Mouse (Mus musculus): ENCODE measurements around the gene Gstp3.

DNA sequence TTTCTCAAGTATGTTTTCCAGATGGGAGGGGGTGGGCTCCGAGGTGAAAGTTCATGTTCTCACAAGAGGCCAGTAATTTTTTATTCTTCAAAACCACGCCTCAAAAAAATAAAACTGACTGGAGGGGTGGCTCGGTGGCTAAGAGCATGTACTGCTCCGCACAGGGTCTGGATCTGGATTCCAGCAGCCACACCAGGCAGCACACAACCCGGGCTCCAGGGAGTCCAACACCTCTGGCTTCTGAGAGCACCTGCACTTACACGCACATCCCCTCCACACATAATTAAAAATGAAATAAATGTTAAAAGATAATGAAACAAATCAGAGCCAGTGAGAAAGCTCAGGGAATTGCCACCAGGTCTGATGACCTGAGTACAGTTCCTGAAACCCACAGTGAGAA is 6.9 kb upstream of the Gstp3 start:
- TF ChIP-seq GATA1 (IDR thresholded peaks at IDR 0.05; ENCODE audit: borderline replicate concordance, low read length) (no peak), FLI1 (IDR thresholded peaks at IDR 0.05; ENCODE audit: low read length) (no peak)
